Mouse (Mus musculus): ENCODE measurements around the gene Olfr24. TPM values are rescaled to one million over a fixed set of nuclear protein-coding genes. Genes with fewer than 3 reads are reported as not detected.
"Not testable (repeated sequence)": the region's sequence is repeated elsewhere in the genome, so short reads cannot be mapped to it uniquely, and the experiment has no call there.

The Olfr24 gene
- 0.04 and 0.17 TPM in 2 replicates for polyA plus RNA-seq (2012; rRNA removed)

DNA sequence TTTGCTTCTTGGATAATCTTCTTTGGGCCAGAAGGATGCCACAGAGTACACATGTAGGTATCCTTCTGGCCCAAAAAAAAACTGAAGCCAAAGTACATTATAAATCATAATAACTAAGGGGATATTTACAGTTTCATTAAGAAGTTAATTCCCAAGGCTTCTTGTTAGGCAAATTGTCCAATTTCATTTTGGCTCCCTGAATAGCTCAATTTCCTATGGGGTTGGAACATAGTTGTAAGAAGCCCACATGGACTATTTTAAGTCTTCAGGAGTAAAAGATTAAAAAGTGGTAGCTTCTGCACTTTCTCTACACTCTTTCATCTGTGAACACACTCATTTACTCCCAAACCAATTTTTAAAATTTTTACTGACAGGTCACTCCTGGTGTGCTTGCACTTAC is at the start of gene Olfr24:
Gene Olfr24, minus strand, starts transcription at position 101 of the 400 bp plus-strand sequence.
- no peak for DNase-seq (ENCODE audit: extremely low spot score in 1 of 2, low spot score in 1 of 2)

DNA sequence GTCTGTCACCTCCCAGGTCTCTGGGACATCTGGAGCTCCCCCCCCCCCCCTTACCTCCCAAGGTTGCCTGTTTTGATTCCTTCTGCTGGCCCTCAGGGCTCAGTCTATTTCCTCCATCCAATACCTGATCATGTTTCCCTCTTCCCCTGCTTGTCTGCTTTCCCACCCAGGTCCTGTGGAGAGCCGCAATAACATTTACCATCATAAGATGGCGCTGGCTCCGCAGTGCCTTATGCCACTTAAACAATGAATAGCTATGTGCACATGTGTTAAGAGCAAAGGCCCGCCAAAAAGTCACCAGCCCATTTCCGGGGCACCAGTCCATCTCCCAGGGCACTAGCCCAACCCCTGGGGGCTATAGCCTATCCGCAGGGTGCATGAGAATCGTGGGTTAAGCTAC is 21.5 kb upstream of the Olfr24 start:
- DNase-seq (ENCODE audit: extremely low spot score in 1 of 2, low spot score in 1 of 2), result no peak

DNA sequence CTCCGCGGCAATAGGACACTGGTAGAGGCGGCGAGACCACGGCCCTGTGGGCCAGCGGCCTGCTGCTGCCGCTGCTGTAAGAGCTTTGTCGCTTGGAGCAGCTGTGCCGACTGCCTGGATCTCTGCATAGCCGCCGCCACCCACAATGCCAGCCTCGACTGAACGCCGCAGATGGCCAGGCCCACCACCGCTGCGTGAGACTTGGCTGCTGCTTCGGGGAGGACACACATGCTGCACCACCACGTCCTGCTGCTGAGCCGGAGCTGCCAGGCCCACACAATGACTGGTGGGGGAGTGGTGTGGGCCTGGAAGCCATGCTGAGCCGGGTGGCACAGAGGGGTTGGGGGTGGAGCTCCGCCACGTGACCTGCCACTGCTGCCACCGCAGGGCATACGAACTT is 15.7 kb upstream of the Olfr24 start:
- peak; percentile 3 to 27 for DNase-seq (ENCODE audit: extremely low spot score in 1 of 2, low spot score in 1 of 2)

DNA sequence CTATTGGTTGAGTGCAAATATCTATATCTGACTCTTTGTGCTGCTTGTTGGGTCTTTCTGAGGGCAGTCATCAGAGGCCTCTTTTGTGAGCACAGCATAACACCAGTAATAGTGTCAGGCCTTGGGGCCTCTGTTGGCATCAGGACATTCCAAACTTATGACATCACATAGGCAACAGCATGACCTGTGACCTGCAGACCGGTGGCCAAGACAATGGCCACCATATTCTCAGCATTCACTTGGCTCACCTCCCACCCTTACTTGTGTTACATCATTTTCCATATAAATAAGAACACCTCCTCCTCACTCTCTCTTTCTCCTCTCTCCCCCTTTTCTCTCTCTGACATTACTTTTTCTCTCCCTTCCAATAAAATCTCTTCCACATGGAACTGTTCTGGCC is 15.2 kb upstream of the Olfr24 start:
- no peak for DNase-seq (ENCODE audit: extremely low spot score in 1 of 2, low spot score in 1 of 2)

DNA sequence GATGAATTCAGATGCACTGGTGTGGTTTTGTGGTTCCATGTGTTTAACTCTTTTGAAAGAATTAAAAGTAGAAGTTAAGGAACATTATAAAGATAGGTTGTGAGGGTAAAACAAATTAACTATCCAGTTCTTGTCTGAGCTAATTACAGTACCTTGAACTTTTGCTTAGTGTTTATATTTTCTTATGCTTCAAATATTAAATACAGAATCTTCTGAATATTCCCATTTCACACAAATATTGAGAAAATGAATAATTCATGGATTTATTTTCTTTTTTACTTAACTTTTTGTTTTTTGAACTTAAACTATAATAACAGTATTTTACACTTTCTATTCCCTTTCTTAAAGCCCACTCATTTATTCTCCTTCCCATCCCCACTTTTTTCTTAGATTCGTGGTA is 8.2 kb downstream of the Olfr24 start:
- no peak for DNase-seq (ENCODE audit: extremely low spot score in 1 of 2, low spot score in 1 of 2)

DNA sequence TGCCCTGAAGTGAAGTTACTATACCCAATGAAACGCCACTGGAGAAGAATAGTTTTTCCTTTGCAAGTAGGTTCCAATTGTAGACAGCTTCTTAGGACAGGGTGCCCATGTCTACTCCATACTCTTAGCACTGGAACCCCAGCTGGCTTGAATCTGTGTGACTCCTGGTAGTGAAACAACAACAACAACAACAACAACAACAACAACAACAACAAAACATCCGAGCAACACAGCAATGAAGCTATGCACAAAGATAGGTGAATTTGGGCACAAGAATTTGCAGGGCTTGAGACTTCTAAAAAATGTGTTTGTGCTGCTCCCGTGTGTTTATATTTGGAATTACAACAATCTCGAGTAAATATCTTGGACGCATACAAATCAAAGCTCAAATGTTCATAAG is 19.2 kb downstream of the Olfr24 start:
- DNase-seq (ENCODE audit: extremely low spot score in 1 of 2, low spot score in 1 of 2), result peak in 1 of 2 experiments; percentile 66

DNA sequence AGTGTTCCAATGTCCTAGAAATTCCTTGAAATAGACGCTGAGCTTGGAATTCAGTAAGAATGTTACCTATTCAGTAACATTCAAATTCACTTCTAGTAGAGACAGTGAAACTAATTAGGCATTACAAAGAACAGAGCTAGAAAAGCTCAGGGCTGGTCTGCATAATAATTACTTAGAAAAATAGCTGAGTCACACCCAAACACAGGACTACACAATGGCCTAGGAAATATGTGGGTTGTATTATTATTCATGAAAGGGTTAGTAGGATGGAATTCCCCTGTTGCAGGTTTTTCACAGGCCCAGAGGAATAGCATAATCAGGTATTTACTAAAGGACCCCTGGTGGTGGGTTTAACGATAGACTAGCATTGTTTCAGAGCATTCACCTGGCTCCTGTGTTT is 29.6 kb downstream of the Olfr24 start:
- DNase-seq (ENCODE audit: extremely low spot score in 1 of 2, low spot score in 1 of 2), result not testable (repeated sequence)

DNA sequence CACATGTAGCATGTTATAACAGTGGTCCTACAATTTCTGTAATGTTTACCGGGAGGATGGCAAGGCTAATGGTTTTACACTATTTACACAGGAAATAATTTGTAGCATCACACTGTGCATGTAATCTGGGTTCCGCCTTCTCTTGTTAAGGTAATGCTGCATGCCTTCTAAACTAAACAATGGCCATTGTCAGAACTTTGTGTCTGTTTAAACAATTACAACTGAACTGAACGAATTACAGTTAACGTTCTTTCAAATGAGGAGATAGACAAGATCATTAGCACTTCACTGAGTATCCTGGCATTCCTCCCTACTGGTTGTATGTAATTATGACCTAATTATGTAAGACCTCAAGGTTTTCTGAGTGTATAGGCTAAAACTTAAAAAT is 41.1 kb downstream of the Olfr24 start:
- DNase-seq (ENCODE audit: extremely low spot score in 1 of 2, low spot score in 1 of 2), result no peak

DNA sequence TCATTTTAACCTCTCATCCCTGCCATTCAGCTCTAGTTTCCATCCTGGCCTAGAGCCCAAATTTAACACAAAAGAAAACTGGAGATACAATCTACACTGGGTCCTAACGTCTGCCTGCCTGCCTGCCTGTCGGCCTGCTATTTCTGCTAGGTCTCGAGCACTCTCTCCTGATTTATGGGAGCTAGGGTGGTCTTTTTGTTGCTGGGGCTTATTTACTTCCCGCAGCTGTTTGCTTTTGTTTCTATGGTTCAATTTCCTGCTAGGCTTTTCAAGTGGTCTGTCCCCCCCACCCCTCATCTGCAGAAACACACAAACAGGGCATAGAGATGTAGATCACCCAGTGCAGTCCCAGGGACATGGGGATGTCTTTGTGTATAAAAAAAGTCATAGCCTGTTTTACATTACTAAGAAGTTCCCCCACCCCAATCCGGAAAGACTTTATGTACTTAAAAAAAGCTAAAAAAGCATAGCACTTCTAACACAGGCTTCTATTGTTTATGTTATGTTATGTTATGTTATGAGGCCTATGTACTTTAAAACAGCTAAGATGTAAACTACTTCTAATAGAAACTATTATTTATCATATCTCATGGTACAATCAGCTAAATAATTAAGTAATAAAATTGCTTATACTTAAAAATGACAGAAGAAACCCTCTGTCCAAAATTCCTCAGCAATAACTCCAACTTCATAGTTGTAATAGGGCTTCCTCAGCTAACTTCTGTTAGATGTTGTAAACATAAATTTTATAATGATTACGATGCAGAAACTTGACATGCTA is 41.7 kb downstream of the Olfr24 start:
- no peak for DNase-seq (ENCODE audit: extremely low spot score in 1 of 2, low spot score in 1 of 2)

DNA sequence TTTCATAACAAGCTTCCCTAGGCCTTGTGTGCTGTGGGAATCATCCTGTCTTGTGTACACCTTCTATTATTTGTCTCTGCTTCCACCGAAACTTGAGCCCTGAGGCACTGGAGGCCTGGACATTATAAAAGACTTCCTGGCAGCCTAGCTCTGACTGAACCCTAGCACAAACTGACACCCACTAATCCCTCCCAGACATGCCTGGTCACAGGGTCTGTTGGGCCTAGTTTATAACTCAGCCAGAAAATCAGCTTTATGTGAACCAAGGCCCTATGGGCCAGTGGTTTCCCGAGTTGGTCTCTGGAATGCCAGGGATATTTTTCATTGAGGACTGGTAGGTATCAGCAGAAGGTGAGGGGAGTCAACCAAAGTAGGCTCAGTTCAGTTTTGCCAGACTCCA is 42.8 kb downstream of the Olfr24 start:
- DNase-seq (ENCODE audit: extremely low spot score in 1 of 2, low spot score in 1 of 2), result no peak

DNA sequence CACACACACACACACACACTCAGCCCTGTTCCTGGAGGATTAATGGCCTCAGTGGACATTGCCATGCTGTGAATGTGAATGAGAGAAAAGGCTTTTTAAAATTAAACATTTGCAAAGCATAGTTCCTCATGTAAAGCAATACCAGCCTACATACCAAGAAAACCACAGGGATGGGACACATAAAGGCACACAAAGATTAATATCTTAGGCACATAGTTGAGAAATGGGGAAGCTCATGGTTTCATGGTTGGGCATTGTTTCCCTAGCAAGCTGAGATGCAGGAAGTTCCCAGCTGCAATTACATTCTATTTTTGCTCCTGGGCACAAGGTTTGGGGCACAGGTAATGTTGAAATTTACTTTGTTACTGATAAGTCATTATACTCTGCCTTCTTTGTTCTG is 58.2 kb downstream of the Olfr24 start:
- DNase-seq (ENCODE audit: extremely low spot score in 1 of 2, low spot score in 1 of 2), result no peak

Other genes with a start within 250 kb of the Olfr24 start
- gene Muc16, start 89.5 kb downstream of the Olfr24 start, polyA plus RNA-seq (2012; rRNA removed), result 0.36 TPM in 1 of 2 replicates, not detected in the other
- gene Olfr828, start 55.5 kb upstream of the Olfr24 start, polyA plus RNA-seq (2012; rRNA removed), result not detected in 2 replicates
- not detected in 2 replicates for gene Olfr829, start 90.9 kb upstream of the Olfr24 start, polyA plus RNA-seq (2012; rRNA removed)
- not detected in 2 replicates for gene Olfr830, start 110.7 kb upstream of the Olfr24 start, polyA plus RNA-seq (2012; rRNA removed)
- not detected in 2 replicates for gene Olfr832, start 173.1 kb upstream of the Olfr24 start, polyA plus RNA-seq (2012; rRNA removed)
- gene Olfr834, start 224.0 kb upstream of the Olfr24 start, polyA plus RNA-seq (2012; rRNA removed), result not detected in 2 replicates